Mouse (Mus musculus): ENCODE measurements around the gene Olfr522. TPM values are rescaled to one million over a fixed set of nuclear protein-coding genes. Genes with fewer than 3 reads are reported as not detected.

Olfr522 gene
- polyA plus RNA-seq, 1 experiment = not detected

GRCm38 (mm10) chr7:140127911-140128310, 36.7 kb downstream of the Olfr522 start:
- H3K4me1 ChIP-seq (ENCODE audit: control insufficient read depth, insufficient read depth, low read length) = no peaks in the 10 kb centered on the region; the same call in 1 of the 2 replicates
- no peak overlapping the region for H3K4me3 ChIP-seq (replicated peaks; ENCODE audit: control insufficient read depth, low read depth, low read length)
- 9% methylated on average over 2 of the region's 2 CpGs for WGBS
- H3K27ac ChIP-seq (ENCODE audit: control insufficient read depth, insufficient read depth, low read depth, low read length, poor library complexity) = no peak overlapping the region
- TF ChIP-seq CTCF (IDR thresholded peaks at IDR 0.05; ENCODE audit: control insufficient read depth, insufficient read depth, low read length) = no peak

DNA sequence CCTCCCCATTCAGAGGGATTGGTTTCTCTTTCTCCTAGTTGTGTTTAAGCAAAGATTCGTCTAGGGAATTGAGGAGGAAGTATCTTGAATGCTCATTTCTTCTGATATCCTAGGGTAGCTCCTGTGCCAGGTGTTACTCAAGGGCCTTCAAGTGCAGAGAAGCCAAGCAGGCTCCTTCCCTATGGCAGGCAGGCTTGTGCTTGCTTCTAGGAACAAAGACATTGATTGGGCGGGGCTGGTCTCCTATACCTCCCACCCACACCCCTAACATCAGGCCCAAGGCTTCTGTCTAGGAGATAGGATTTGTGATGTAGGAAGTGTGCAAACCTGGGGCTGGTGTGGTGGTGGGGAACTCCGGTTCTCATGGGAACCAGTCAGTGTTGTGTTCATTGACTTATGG, 37.6 kb downstream of the Olfr522 start:
- H3K4me3 ChIP-seq (replicated peaks; ENCODE audit: control insufficient read depth, low read depth, low read length) = no peak overlapping the region
- 48% methylated on average over 3 of the region's 3 CpGs for WGBS
- no peak for TF ChIP-seq POLR2A (IDR thresholded peaks at IDR 0.05; ENCODE audit: borderline replicate concordance, control insufficient read depth, low read depth, low read length)
- TF ChIP-seq CTCF (IDR thresholded peaks at IDR 0.05; ENCODE audit: control insufficient read depth, insufficient read depth, low read length) = no peak
- no peaks in the 10 kb centered on the region; the same call in 1 of the 2 replicates for H3K4me1 ChIP-seq (ENCODE audit: control insufficient read depth, insufficient read depth, low read length)
- H3K27ac ChIP-seq (ENCODE audit: control insufficient read depth, insufficient read depth, low read depth, low read length, poor library complexity) = no peak overlapping the region

DNA sequence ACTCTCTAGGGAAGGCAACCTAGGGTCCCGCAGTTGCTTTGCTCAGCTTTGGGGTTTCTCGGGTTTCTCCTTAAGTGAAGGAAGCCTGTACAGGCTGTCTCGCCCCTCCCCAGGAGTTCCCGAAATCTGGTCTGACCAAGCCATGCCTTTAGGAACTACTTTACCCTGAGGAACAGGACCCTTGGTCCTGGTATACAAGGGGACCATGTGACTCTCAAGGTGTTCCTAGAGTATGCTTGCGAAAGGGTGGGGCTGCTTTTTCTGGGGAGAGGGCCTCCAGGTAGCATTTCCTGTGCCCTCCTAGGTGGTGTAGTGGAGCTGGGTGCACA, 38.6 kb downstream of the Olfr522 start:
- H3K4me3 ChIP-seq (replicated peaks; ENCODE audit: control insufficient read depth, low read depth, low read length) = peak overlapping the region; percentile 67
- TF ChIP-seq POLR2A (IDR thresholded peaks at IDR 0.05; ENCODE audit: borderline replicate concordance, control insufficient read depth, low read depth, low read length) = no peak
- no peak for TF ChIP-seq CTCF (IDR thresholded peaks at IDR 0.05; ENCODE audit: control insufficient read depth, insufficient read depth, low read length)
- H3K4me1 ChIP-seq (ENCODE audit: control insufficient read depth, insufficient read depth, low read length) = no peaks in the 10 kb centered on the region; the same call in 1 of the 2 replicates
- WGBS = 3% methylated on average over 5 of the region's 5 CpGs
- peak overlapping the region; percentile 40; the same call in 1 of the 2 replicates for H3K27ac ChIP-seq (ENCODE audit: control insufficient read depth, insufficient read depth, low read depth, low read length, poor library complexity)

- peak overlapping the region; percentile 40; the same call in 1 of the 2 replicates for H3K27ac ChIP-seq (ENCODE audit: control insufficient read depth, insufficient read depth, low read depth, low read length, poor library complexity)
- H3K4me1 ChIP-seq (ENCODE audit: control insufficient read depth, insufficient read depth, low read length) = no peaks in the 10 kb centered on the region; the same call in 1 of the 2 replicates
- 2% methylated on average over 40 of the region's 40 CpGs for WGBS
Observed at GRCm38 (mm10) chr7:140125278-140126021, 39.1 kb downstream of the Olfr522 start.

DNA sequence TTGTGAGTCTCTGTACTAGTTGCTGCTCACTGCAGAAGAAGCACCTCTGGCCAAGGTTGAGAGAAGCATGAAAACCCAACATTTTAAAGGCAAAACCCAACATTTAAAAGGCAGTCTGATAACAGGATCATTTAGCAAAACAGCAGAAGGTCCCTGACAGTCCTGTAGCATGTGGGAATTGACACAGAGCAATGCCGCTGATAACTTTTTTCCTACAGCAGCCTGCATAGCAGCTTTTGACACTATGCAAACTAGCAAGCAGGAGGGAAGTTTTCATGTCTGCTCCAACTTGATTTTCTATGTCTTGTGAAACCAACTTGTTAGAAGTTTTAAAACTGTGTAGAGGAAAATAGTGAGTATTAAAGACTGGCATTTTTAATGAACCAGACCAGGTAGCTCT, 40.2 kb downstream of the Olfr522 start:
- no peaks in the 10 kb centered on the region; the same call in 1 of the 2 replicates for H3K4me1 ChIP-seq (ENCODE audit: control insufficient read depth, insufficient read depth, low read length)
- no peak overlapping the region for H3K27ac ChIP-seq (ENCODE audit: control insufficient read depth, insufficient read depth, low read depth, low read length, poor library complexity)
- 91% methylated on average over 1 of the region's 1 CpGs for WGBS
- TF ChIP-seq POLR2A (IDR thresholded peaks at IDR 0.05; ENCODE audit: borderline replicate concordance, control insufficient read depth, low read depth, low read length) (no peak), CTCF (IDR thresholded peaks at IDR 0.05; ENCODE audit: control insufficient read depth, insufficient read depth, low read length) (no peak)
- H3K4me3 ChIP-seq (replicated peaks; ENCODE audit: control insufficient read depth, low read depth, low read length) = no peak overlapping the region

More at GRCm38 (mm10) chr7:140125278-140126021, 39.1 kb downstream of the Olfr522 start:
- TF ChIP-seq CTCF (IDR thresholded peaks at IDR 0.05; ENCODE audit: control insufficient read depth, insufficient read depth, low read length) (no peak), POLR2A (IDR thresholded peaks at IDR 0.05; ENCODE audit: borderline replicate concordance, control insufficient read depth, low read depth, low read length) (peak; percentile 48; the same call in 1 of the 2 replicates)
- H3K4me3 ChIP-seq (replicated peaks; ENCODE audit: control insufficient read depth, low read depth, low read length) = peak overlapping the region; percentile 67

GRCm38 (mm10) chr7:140122765-140123164, 41.8 kb downstream of the Olfr522 start:
- no peak overlapping the region for H3K4me3 ChIP-seq (replicated peaks; ENCODE audit: control insufficient read depth, low read depth, low read length)
- H3K4me1 ChIP-seq (ENCODE audit: control insufficient read depth, insufficient read depth, low read length) = no peaks in the 10 kb centered on the region; the same call in 1 of the 2 replicates
- TF ChIP-seq POLR2A (IDR thresholded peaks at IDR 0.05; ENCODE audit: borderline replicate concordance, control insufficient read depth, low read depth, low read length) (no peak), CTCF (IDR thresholded peaks at IDR 0.05; ENCODE audit: control insufficient read depth, insufficient read depth, low read length) (no peak)
- 42% methylated on average over 4 of the region's 4 CpGs for WGBS
- no peak overlapping the region for H3K27ac ChIP-seq (ENCODE audit: control insufficient read depth, insufficient read depth, low read depth, low read length, poor library complexity)

- Histone ChIP-seq H3K4me1 (ENCODE audit: control insufficient read depth, insufficient read depth, low read length) (no peaks in the 10 kb centered on the region; the same call in 1 of the 2 replicates), H3K27ac (ENCODE audit: control insufficient read depth, insufficient read depth, low read depth, low read length, poor library complexity) (no peak overlapping the region), H3K4me3 (replicated peaks; ENCODE audit: control insufficient read depth, low read depth, low read length) (no peak overlapping the region)
- TF ChIP-seq CTCF (IDR thresholded peaks at IDR 0.05; ENCODE audit: control insufficient read depth, insufficient read depth, low read length) (no peak), POLR2A (IDR thresholded peaks at IDR 0.05; ENCODE audit: borderline replicate concordance, control insufficient read depth, low read depth, low read length) (no peak)
- WGBS = 66% methylated on average over 13 of the region's 13 CpGs
Observed at GRCm38 (mm10) chr7:140121338-140121910, 43.1 kb downstream of the Olfr522 start.

DNA sequence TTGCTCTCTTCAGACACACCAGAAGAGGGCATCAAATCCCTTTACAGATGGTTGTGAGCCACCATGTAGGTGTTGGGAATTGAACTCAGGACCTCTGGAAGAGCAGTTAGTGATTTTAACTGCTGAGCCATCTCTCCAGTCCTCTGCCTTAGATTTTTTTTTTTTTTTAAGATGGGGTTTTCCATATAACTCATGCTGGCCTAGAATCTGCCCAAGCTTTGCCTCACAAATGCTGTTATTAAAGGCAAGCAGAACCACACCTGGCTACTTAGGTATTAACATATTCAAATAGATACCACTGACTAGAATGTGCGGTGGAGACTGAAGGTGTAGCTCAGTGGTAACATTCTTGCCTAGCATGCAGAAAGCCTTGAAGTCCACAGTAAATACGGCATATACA, 44.1 kb downstream of the Olfr522 start:
- Histone ChIP-seq H3K4me1 (ENCODE audit: control insufficient read depth, insufficient read depth, low read length) (peaks cover under 1% of the 10 kb centered on the region; the same call in 1 of the 2 replicates), H3K27ac (ENCODE audit: control insufficient read depth, insufficient read depth, low read depth, low read length, poor library complexity) (no peak overlapping the region), H3K4me3 (replicated peaks; ENCODE audit: control insufficient read depth, low read depth, low read length) (no peak overlapping the region)
- WGBS = 90% methylated on average over 2 of the region's 2 CpGs
- no peak for TF ChIP-seq POLR2A (IDR thresholded peaks at IDR 0.05; ENCODE audit: borderline replicate concordance, control insufficient read depth, low read depth, low read length)
- no peak for TF ChIP-seq CTCF (IDR thresholded peaks at IDR 0.05; ENCODE audit: control insufficient read depth, insufficient read depth, low read length)

Data from bone marrow, adult 2 months (tissue).